Mouse (Mus musculus): ENCODE measurements around the gene Hist1h2bj.

DNA sequence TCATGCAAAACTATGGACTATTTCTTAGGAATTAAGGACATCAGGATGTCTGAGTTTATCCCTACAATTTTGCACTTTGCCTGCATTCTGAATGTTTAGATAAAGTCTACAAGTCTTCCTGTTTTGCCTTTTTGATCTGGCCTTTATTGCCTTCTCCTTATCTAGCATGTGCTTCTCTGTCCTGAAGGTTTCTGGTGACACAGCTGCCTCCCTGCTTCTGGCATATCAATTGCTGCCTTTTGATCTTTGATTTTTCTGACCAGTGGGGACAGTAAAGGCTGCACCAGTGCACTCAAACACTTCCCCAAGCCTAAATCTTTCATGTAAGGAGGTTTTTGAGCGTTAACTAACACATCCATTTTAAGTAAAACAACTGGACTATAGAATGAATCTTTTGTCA lies 20.5 kb downstream of the Hist1h2bj start:
- no peak for TF ChIP-seq CTCF (IDR thresholded peaks at IDR 0.05; ENCODE audit: extremely low read depth, insufficient read depth, low read length)
- no peak for TF ChIP-seq POLR2A (IDR thresholded peaks at IDR 0.05; ENCODE audit: extremely low read depth, insufficient read depth, low read length)

All from cortical plate, adult 2 months (tissue).